Mouse (Mus musculus): ENCODE measurements around the gene Hint1. TPM values are rescaled to one million over a fixed set of nuclear protein-coding genes. Genes with fewer than 3 reads are reported as not detected.

Gene Hint1
- polyA plus RNA-seq, 1 experiment from 2014 or later, result 702 TPM

- Histone ChIP-seq H3K27ac (ENCODE audit: low read depth, low read length) (no peak overlapping the region), H3K9ac (ENCODE audit: low read length) (no peak overlapping the region), H3K4me2 (ENCODE audit: low read depth, low read length, severe bottlenecking) (no peak overlapping the region), H3K9me3 (ENCODE audit: control insufficient read depth, low read length) (no peaks in the 10 kb centered on the region), H3K27me3 (ENCODE audit: control insufficient read depth, insufficient read depth, low read length) (no peaks in the 10 kb centered on the region), H3K4me3 (ENCODE audit: low read depth, low read length) (no peak overlapping the region), H3K4me1 (replicated peaks; ENCODE audit: control insufficient read depth, insufficient read depth, low read length) (no peaks in the 10 kb centered on the region), H3K36me3 (ENCODE audit: control insufficient read depth, insufficient read depth, low read length) (peaks cover 5% of the 10 kb centered on the region; the same call in 1 of the 2 replicates)
- DNase-seq (ENCODE audit: low spot score) (no peak), ATAC-seq (replicated peaks; ENCODE audit: low FRiP score) (no peak)
- WGBS, result 91% methylated on average over 7 of the region's 7 CpGs
Observed at GRCm38 (mm10) chr11:54917461-54917860, 51.3 kb downstream of the Hint1 start.

DNA sequence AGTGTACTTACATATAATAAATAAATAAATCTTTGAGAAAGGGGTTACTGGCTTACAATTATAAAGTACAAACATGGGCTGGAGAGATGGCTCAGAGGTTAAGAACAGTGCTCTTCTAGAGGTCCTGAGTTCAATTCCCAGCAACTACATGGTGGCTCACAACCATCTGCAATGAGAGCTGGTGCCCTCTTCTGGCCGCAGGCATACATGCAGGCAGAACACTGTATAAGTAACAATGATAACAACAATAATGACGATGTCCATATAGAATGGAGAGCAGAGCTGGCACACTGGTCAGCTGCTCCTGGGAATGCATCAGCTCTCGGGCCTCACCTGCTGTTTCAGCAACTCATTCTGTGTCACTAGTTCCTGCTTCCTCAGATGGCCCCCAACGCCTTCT is 52.1 kb downstream of the Hint1 start:
- Histone ChIP-seq H3K4me2 (ENCODE audit: low read depth, low read length, severe bottlenecking) (no peak overlapping the region), H3K4me1 (replicated peaks; ENCODE audit: control insufficient read depth, insufficient read depth, low read length) (no peaks in the 10 kb centered on the region), H3K9me3 (ENCODE audit: control insufficient read depth, low read length) (no peaks in the 10 kb centered on the region), H3K9ac (ENCODE audit: low read length) (no peak overlapping the region), H3K4me3 (ENCODE audit: low read depth, low read length) (no peak overlapping the region), H3K36me3 (ENCODE audit: control insufficient read depth, insufficient read depth, low read length) (peaks cover 5% of the 10 kb centered on the region; the same call in 1 of the 2 replicates), H3K27me3 (ENCODE audit: control insufficient read depth, insufficient read depth, low read length) (no peaks in the 10 kb centered on the region), H3K27ac (ENCODE audit: low read depth, low read length) (no peak overlapping the region)
- DNase-seq (ENCODE audit: low spot score) (no peak), ATAC-seq (replicated peaks; ENCODE audit: low FRiP score) (no peak)
- 86% methylated on average over 4 of the region's 4 CpGs for WGBS

Other genes with a start within 250 kb of the Hint1 start
- 221 and 230 TPM in 2 replicates for gene Cdc42se2, start 78.7 kb upstream of the Hint1 start, polyA plus RNA-seq (2014; fragmentation: Nextera tagmentation; extraction: Ambion mirVana)
- gene Lyrm7, start 5.5 kb upstream of the Hint1 start, polyA plus RNA-seq (2014; fragmentation: Nextera tagmentation; extraction: Ambion mirVana), result 6.4 and 8.6 TPM in 2 replicates
- gene Gpx3, start 36.1 kb downstream of the Hint1 start, polyA plus RNA-seq (2014; fragmentation: Nextera tagmentation; extraction: Ambion mirVana), result 52.8 and 61.6 TPM in 2 replicates
- gene Tnip1, start 96.5 kb downstream of the Hint1 start, polyA plus RNA-seq (2014; fragmentation: Nextera tagmentation; extraction: Ambion mirVana), result 9.4 and 10.3 TPM in 2 replicates
- 59.6 and 66.7 TPM in 2 replicates for gene Anxa6, start 167.1 kb downstream of the Hint1 start, polyA plus RNA-seq (2014; fragmentation: Nextera tagmentation; extraction: Ambion mirVana)
- gene Ccdc69, start 211.7 kb downstream of the Hint1 start, polyA plus RNA-seq (2014; fragmentation: Nextera tagmentation; extraction: Ambion mirVana), result 0.36 TPM in 1 of 2 replicates, not detected in the other
- 11.1 and 12.2 TPM in 2 replicates for gene Gm2a, start 231.7 kb downstream of the Hint1 start, polyA plus RNA-seq (2014; fragmentation: Nextera tagmentation; extraction: Ambion mirVana)